ENCODE assay signal across 10 mouse cellular contexts in genomic region chr11:117936202-117936601, GRCm38 (mm10). TPM values are rescaled to one million over a fixed set of nuclear protein-coding genes. Genes with fewer than 3 reads are reported as not detected.
DNase-seq lines count a peak whose midpoint lies in the region; ATAC-seq and TF ChIP-seq lines count a peak whose summit lies in the region.
"Had no signal": no experiment of that assay in that cellular context is flagged by ENCODE, and none has a peak within 500 bp of the region (broad histone marks: within the 10 kb centered on the region; RNA-seq: fewer than 3 reads in every experiment).

No protein-coding gene starts in this region.

- peak overlapping the region; percentile 4; the same call in 1 of the 2 replicates for H3K4me2 ChIP-seq in intestine, postnatal 0 days (replicated peaks; ENCODE audit: low read depth)
- H3K4me2 ChIP-seq in lung, embryonic 15.5 days, result 0 out of 2 replicates have a peak overlapping the region, but pooled peaks have one; percentile 3
- H3K4me2 ChIP-seq: hindbrain, embryonic 15.5 days had no signal

- intact Hi-C loops in gastrocnemius, adult 2 months (cut with DNase I), result no loop called here

- DNase-seq in gastrocnemius, adult 2 months, result peak; percentile 80
- DNase-seq in gastrocnemius, adult 8-10 months (ENCODE audit: low spot score in 2 of 2), result no peak
- DNase-seq in cerebellum, postnatal 14 days, result peak; percentile 86 to 94
- DNase-seq in urinary bladder, postnatal 4 days (ENCODE audit: low spot score in 2 of 2), result peak; percentile 57 to 83
- no peak for DNase-seq in frontal cortex, postnatal 10 days (ENCODE audit: low spot score in 2 of 2)
- DNase-seq in yolk sac, embryonic 10.5 days (ENCODE audit: low spot score), result no peak

- peak overlapping the region; percentile 29 for H3K4me3 ChIP-seq in gastrocnemius, adult 2 months
- H3K4me3 ChIP-seq in intestine, postnatal 0 days (ENCODE audit: low read depth, low read length), result no peak overlapping the region
- no peak overlapping the region for H3K4me3 ChIP-seq in lung, embryonic 15.5 days
- H3K4me3 ChIP-seq: hindbrain, embryonic 15.5 days had no signal

- peak; percentile 23 for ATAC-seq in intestine, postnatal 0 days
- no peak for ATAC-seq in lung, embryonic 15.5 days (ENCODE audit: borderline replicate concordance, extremely low read depth, low FRiP score, low TSS enrichment)

- TF ChIP-seq CTCF in gastrocnemius, adult 2 months (IDR thresholded peaks at IDR 0.05), result no peak
- TF ChIP-seq CTCF in intestine, postnatal 0 days (IDR thresholded peaks at IDR 0.05; ENCODE audit: low read depth), result no peak

- H3K27ac ChIP-seq in gastrocnemius, adult 2 months, result peak overlapping the region; percentile 76
- H3K27ac ChIP-seq in intestine, postnatal 0 days (ENCODE audit: low read depth, low read length), result peak overlapping the region; percentile 73
- H3K27ac ChIP-seq in lung, embryonic 15.5 days, result peak overlapping the region; percentile 83
- H3K27ac ChIP-seq: hindbrain, embryonic 15.5 days had no signal

- no peaks in the 10 kb centered on the region for H3K9me3 ChIP-seq in intestine, postnatal 0 days (ENCODE audit: control insufficient read depth)
- no peaks in the 10 kb centered on the region for H3K9me3 ChIP-seq in lung, embryonic 15.5 days
- H3K9me3 ChIP-seq: G1E; hindbrain, embryonic 15.5 days had no signal

- 15% methylated on average over 8 of the region's 8 CpGs for WGBS in intestine, postnatal 0 days
- WGBS in lung, embryonic 15.5 days, result 23% methylated on average over 8 of the region's 8 CpGs

- H3K4me1 ChIP-seq in intestine, postnatal 0 days (replicated peaks; ENCODE audit: control insufficient read depth, insufficient read depth, low read length), result peaks cover 32% of the 10 kb centered on the region
- peaks cover 76% of the 10 kb centered on the region for H3K4me1 ChIP-seq in lung, embryonic 15.5 days

- H3K36me3 ChIP-seq in intestine, postnatal 0 days (ENCODE audit: control insufficient read depth, insufficient read depth), result no peaks in the 10 kb centered on the region
- H3K36me3 ChIP-seq in lung, embryonic 15.5 days, result no peaks in the 10 kb centered on the region
- H3K36me3 ChIP-seq: G1E; hindbrain, embryonic 15.5 days had no signal

- H3K27me3 ChIP-seq in intestine, postnatal 0 days (replicated peaks; ENCODE audit: control insufficient read depth, insufficient read depth, low read length), result no peaks in the 10 kb centered on the region
- peaks cover 4% of the 10 kb centered on the region; the same call in 1 of the 2 replicates for H3K27me3 ChIP-seq in lung, embryonic 15.5 days

- H3K9ac ChIP-seq in intestine, postnatal 0 days (ENCODE audit: low read depth, low read length), result no peak overlapping the region
- no peak overlapping the region for H3K9ac ChIP-seq in lung, embryonic 15.5 days
- H3K9ac ChIP-seq: hindbrain, embryonic 15.5 days had no signal

RNA-seq across cellular contexts. Expression of gene Socs3, which starts 33.6 kb away (rescaled TPM):
- 10 to 100 TPM in 1 of 2 experiments, 1 to 10 TPM in 1; 1.7 to 10.1 TPM for total RNA-seq in gastrocnemius, adult 2 months (2021)
- 1 to 10 TPM; 1.9 to 3.3 (median 2.5) TPM for total RNA-seq in gastrocnemius, adult 8-10 months (2022)
- polyA plus RNA-seq in intestine, postnatal 0 days (2015; fragmentation: Nextera tagmentation; extraction: Ambion mirVana), result 15.7 and 15.9 TPM in 2 replicates
- polyA plus RNA-seq in lung, embryonic 15.5 days (2015; fragmentation: Nextera tagmentation; extraction: Ambion mirVana), result 12.7 and 13.5 TPM in 2 replicates

RNA-seq across cellular contexts. Expression of gene Pgs1, which starts 49.9 kb away (rescaled TPM):
- total RNA-seq in gastrocnemius, adult 2 months (2021), result 10 to 100 TPM; 17.2 to 18.0 TPM
- 10 to 100 TPM; 16.9 to 23.0 (median 19.1) TPM for total RNA-seq in gastrocnemius, adult 8-10 months (2022)
- 23.1 and 24.0 TPM in 2 replicates for polyA plus RNA-seq in intestine, postnatal 0 days (2015; fragmentation: Nextera tagmentation; extraction: Ambion mirVana)
- 37.7 and 42.2 TPM in 2 replicates for polyA plus RNA-seq in lung, embryonic 15.5 days (2015; fragmentation: Nextera tagmentation; extraction: Ambion mirVana)

Comparison
In these comparisons a context has a peak if more than half of its experiments do, and no peak if none do; other contexts are left out.
1. DNase-seq: peak in gastrocnemius, adult 2 months (single experiment), cerebellum, postnatal 14 days (2 of 2) and urinary bladder, postnatal 4 days (2 of 2); none in gastrocnemius, adult 8-10 months (0 of 2), frontal cortex, postnatal 10 days (0 of 2) and yolk sac, embryonic 10.5 days (single experiment).
2. Peak in every context shown above with its lines, with median percentiles within 50 percentile points of each other: H3K27ac ChIP-seq.